Mouse (Mus musculus): Measurements from ENCODE around the gene Zcchc24.

The Zcchc24 gene

DNA sequence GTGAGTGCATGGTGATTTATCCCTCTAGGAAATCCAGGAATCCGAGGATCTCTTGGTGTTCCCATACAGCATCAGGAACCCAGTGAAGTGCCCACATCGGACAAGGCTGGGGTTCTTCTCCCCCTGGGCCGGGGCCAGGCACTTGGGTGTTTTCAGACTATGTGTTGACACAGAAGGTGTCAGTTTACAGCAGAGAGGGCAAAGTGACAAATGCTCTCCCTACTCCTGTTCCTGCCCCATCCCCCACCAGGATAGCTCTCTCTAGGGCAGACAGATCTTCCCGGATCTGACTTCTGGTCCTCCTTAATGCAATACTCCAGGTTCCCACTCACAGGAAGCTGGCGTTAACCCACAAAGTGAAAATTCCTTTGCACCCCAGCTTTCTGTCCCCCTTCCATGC is 5.3 kb upstream of the Zcchc24 start:
- DNase-seq, result no peak

DNA sequence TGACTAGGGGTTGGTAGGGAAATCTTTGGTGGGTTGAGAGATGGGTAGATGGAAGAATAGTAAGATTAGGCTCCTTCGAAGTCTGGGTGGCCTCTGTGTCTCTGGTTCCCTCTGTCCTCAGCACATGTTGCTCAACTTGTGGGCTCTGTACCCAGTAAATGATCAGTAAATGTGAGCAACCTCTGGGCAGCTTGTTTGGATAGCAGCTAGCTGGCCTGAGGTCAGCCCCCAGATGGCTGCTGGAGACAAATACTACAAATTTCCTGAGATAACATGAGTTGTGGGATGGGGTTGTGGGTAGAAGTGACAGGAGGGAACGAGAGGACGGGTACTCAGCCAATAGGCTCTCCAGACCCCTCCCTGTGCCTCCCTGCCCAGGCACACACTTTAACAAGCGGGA is 4.2 kb upstream of the Zcchc24 start:
- DNase-seq, result no peak

DNA sequence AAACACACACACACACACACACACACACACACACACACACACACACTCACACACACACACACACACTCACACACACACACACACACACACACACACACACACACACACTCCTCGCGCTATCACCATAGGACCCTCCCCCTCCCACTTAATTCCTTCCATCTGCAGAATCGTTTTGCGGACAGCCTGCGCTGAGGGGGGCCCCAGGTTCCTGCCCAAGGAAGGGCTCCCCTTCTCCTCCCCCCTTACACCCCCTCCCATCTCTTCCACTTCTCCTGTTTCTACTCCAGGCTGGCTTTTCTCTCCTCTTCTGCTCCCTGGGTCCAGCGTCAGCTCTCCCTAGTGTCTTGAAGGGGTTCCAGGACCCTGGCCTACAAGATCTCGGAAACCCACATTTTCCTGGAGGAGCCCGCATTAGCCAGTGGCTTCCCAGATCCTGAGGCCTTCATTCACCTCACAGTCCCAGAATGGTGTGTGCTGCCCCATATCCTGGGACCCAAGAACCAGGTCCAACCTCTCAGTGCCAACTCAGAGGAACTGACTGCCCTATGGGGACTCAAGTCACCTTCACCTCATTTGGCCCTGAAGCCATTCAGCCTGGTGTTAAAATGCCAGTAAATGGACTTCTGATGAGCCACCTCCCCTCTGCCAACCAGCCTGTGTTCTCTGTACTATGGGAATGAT is 927 bp upstream of the Zcchc24 start:
- DNase-seq, result no peak

DNA sequence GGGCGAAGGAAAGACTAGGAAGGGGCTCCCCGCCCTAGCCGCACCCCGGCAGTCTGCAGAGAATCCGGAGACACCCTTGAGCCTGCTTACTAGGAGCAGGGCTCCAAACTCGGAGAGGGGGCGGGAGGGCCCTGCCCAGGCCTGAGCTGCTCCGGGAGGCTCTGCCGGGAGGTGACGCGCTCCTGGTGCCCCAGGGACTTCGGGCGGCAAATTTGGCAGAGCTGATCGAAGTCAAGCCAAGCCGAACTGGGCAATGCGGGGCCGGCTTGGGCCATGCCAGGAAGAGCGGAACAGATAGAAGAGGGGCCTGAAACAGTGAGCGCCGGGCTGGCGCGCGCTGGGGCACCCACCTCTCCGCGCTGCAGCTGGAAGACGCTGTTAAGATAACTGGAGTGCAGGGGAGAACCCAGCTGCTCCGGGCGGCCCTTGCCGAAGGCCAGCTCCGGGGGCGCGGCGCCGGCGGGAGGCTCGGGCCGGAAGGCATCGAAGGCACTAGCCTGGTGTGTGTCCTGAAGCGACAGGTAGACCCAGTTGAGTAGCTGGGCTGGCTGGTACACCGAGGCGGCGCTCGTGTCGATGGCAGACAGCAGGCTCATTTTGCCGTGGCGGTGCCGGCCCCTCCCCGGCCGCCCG is 462 bp downstream of the Zcchc24 start:
- peak in 1 of 2 experiments; percentile 12 for DNase-seq

DNA sequence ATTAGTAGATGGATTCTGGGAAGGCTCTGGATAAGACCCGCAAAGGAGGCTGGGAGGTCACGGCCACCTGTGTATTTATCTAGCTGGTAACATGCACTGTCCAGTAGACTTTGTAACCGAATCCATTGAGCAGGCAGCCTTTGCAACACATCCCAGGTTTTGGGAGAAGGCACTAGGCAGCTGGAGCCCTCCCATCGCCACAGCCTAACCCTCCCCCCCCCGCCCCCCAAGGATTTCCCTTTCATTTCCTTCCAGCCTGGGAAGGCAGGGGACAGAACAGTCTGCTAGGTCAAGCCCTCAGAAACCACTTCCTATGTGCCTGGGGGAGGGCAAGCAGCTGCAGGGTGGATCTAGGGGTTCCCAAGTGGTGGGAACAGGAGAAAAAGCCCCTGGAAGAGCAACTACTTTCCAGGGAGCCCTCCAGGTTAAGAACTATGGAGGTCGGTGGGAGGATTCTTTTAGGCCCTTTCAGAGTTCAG is 1.1 kb downstream of the Zcchc24 start:
- peak; percentile 19 to 20 for DNase-seq

DNA sequence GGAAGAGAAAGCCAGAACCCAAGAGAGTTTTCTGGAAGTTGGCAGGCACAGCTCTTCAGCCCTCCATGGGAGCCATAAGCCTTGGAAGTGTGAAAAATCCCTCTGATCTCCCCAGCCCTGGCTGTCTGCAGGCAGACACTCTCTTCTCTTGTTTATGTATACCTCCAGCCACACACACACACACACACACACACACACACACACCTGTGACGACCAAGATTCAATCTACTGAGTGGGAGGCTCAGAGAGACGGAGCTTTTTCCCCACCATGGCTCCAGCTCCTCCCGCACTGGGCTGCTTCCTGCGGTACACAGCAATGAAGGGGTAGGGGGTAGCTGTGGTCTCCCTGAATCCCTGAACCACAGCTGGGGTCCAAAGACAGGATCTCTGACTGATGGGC is 2.4 kb downstream of the Zcchc24 start:
- no peak for DNase-seq

DNA sequence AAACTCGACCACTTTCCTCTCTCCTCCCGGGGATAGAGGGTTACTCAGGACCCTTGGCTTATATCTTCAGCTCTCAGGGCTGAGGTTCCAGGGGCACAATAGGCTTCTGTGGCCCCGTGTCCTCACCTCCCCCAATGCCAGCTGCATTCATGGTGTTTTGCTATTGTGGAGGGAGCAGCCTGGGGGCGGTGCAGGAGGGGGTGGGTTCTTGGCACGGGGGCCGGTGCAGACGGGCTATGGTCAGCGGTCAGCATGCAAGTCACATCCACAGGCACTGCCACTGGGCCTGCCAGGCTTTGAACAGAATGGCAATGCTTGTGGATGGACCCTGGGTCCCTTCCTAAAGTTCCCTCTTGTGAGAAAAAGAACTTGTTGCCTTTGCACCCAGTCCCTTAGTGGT is 2.9 kb downstream of the Zcchc24 start:
- no peak for DNase-seq

DNA sequence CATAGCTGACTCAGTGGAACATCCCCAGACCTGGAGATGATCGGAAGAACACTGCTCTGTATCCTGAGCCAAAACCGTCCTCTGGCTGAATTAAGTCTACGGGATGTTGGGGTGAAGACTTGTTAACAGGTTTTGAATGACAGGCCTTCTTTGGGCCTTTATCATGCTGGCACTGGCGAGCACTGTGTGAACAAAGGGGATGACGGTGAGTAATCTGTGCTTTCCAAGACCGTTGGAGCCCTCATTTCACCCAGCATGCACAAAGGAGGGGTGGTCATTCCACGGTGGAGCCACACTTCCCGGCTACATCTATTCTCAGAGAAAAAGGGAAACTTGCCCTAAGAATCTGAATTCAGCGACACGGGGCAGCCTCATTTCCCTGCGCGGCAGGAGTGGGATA is 3.7 kb downstream of the Zcchc24 start:
- DNase-seq, result no peak

DNA sequence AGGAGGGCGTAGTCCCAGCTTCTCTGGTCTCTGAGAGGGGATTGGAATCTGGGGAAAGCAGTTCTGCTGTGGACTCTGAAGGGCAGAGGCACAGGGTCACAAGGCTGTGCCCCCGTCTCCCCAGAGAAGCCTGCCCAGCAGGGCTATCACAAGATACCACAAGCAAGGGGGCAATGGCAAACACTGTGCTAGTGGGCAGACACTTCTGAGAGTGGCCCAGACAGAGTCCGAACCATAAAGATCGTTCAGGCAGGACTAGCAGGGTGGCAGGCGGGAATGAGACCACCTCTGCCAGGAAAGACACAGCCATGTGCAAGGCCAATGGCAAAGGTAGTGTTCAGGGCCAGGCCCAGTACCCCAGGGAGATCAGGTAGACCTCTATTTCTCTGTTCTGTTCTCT is 7.7 kb downstream of the Zcchc24 start:
- no peak for DNase-seq

DNA sequence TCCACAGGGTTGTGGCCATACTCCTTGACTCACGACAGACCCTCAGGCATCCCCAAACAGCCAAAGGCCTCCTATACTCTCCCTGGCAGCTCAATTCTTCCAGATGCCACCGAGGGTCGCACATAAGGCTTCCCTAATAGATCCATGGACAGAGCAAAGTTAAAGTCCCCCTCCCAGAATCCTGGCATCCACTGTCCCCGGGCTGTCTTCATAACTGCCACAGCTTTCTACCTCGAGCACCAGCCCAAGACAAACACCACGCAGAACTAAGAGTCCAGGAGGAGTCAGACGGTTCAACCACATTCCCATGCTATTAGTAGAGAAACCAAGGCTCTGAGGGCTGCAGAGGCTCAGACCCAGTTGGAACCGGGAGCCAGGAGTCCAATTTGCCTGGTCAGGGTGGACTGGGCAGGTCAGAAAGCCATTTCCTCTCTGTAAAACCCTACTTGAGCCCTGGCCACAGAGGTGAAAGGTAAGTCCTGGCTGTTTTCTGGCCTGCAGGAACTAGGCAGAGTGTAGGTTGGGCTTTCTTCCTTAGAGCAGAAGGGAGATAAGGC is 8.8 kb downstream of the Zcchc24 start:
- DNase-seq, result no peak

DNA sequence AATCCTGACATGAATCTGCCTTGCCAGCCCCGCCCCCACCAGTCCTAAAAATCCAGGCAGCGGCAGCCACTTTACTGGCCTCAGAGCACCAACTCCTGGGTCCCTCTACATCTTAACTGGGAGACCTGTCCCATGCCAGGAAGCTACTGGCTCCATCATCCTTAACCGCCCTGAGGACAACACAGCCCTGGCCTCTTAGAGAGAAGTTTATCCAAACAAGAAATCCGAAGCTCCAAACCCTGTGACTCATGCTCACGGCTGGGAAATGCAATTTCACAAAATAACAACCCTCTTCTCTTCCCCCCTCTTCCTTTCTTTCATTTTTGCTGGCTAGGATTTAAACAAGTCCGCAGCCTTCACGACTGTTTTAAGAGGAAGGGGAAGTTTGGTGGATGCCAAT is 9.3 kb downstream of the Zcchc24 start:
- DNase-seq, result no peak

DNA sequence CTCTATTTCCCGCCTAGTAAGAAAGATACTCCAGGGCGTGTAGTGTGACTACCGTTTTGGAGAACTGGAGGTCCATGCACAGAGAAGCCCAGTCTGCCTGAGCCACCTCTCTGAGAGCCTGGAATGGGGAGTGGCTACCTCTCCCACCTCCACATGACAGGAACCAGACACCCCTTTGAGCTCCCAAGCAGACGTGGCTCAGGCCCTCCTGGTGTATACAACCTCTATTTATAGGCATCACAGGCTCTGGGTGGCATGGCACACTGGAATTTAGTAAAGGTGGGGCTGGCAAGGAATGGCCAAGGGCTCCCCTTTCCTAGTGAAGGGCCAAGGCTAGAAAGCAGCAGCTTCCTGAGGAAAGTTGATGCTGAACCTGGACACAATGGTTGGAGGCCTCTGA is 10.9 kb downstream of the Zcchc24 start:
- DNase-seq, result no peak

DNA sequence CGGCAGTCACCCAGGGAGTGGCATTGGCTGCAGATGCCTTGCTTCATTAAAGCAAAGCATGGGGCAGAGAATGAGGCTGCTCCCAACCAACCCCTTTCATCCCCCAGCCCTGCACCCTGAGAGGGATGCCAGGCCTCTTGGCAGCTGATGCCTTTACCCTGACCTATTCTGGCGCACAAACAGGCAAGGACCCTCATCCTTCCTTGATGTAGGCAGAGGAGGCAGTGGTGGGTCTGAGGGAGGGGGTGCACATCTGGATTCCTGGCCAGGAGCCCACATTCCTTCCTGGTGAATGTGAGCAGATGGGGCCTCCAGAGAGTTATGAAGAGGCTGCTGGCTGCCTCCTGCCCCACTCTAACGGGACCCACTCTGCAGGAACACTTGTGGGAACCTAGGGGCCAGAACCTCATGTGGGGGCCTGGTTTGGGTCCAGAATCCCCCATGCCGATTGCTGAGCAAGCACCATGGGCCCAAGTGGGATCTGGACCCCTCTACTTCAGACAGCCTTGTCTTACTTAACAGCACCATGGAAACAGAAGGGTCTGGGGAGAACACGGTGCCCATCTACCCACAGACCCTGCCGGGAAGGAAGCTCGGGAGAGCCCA is 12.4 kb downstream of the Zcchc24 start:
- DNase-seq, result no peak

DNA sequence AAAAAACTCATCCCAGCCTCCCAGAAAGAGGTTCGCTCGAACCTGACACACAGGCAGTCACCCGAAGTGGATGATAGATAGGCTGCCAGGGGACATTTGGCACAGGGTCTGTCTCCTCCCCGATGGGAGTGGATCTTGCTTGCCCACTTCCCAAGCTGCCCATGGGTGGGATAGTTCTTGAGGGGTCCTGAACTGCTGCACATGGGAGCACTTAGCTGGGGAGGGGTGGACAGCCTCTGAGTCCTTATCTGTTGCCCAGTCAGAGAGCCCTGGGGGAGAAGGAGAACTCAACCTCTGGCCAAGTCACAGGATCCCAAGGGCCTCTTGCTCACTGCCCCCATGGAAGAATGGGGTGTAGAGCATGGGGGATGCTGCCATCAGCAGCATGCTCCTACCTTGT is 13.3 kb downstream of the Zcchc24 start:
- no peak for DNase-seq

DNA sequence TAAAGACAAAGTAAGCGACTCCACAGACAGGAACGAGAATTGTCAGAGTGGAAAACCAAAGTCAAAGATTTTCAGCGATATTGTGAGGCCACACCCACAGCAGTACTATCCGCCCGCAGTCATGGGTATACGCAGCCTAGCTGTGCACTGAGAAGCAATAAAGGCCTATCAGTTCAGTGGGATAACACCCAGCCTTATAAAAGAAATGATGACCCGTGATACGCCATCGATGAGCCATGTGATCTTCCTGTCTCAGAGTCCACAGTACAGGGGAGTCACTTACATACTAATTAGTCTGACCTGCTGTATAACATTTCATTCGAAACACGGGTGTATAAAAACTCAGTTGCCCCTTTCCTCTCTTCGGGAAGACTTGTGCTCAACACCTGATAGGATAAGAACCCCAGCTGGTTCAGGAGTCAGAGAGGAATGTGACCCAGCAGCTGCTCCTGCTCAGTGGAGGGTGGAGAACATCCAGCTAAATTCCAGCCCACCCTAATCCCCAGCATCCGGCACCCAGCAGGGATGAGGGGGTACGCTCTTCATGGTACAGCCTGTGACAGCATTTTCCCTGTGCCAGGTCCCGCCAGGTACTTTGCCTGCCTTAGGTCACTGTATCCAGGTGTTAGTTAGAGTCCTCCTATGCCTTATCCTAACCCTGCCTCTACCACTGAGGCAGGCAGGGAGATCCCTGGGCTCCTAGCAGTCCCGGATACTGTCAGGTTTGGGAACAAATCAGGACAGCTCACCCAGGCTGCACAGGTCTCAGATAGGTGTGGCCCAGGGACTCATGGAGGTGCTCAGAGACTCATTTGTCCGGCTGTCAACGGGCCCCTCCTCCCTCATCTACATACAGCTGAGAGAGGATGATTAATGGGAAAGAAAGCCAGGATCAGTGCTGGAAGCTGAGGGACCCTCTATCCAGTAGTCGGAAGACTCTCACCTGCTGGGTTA is 14.0 kb downstream of the Zcchc24 start:
- no peak for DNase-seq

DNA sequence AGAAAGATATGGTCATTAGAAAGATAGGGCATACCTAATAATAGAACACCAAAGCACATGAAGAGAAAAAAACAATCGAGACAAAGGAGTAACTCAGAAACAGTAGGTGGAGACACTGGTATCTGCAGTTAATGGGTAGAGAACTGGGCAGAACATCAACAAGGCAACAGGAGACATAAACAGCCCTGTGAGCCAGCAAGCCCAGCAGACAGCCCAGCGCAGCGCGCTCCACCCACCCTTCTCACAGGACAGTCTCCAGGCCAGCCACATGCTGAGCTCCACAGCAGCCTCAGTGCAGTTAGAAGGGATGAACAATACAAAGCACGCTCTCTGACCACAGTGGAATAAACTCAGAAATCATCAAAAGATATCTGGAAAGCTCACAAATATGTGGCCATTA is 15.8 kb downstream of the Zcchc24 start:
- no peak for DNase-seq

DNA sequence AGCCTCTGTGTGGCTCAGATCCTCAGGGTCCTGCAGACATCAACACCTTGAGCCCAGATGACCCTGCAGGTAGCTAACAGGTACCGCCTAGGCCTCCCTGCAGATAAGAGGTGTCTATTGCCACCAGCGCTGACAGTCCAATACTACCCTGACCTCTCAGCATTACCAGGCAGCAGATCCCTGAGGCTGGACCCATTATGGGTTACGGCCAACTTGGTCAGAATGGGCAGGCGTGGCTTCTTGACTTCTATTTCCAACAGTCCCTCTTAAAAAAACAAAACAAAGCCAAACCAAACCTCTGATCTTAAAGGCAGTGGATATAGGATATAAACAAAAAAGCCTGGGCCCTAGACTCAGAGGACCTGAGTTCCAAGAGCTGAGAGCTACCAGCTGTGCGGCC is 17.8 kb downstream of the Zcchc24 start:
- DNase-seq, result no peak

DNA sequence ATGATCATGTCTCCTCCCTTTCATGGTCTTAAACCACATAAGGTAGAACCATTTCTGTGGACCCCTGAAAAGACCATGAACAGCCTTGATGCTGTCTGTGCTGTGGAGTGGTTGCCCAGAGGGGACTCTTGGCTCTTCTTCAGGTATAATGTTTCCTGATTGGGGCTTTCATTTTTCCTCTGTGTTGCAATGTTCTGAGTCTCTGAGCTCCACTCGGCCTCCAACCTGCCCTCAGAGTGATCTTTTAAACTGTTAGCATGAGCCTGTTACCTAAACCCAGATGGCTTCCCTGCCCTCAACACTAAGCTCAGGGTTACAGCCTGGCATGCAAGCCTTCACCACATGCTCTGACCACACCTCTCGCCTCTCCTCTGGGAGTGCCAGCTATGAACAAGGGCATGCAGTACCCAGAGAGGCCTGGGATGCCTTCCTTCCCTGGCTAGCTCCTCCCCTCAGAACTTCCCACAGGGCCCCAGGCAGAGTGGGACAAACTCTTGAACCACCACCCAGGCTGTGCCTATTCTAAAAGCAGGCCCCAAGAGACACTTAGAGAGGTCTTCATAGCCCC is 18.3 kb downstream of the Zcchc24 start:
- DNase-seq, result no peak

DNA sequence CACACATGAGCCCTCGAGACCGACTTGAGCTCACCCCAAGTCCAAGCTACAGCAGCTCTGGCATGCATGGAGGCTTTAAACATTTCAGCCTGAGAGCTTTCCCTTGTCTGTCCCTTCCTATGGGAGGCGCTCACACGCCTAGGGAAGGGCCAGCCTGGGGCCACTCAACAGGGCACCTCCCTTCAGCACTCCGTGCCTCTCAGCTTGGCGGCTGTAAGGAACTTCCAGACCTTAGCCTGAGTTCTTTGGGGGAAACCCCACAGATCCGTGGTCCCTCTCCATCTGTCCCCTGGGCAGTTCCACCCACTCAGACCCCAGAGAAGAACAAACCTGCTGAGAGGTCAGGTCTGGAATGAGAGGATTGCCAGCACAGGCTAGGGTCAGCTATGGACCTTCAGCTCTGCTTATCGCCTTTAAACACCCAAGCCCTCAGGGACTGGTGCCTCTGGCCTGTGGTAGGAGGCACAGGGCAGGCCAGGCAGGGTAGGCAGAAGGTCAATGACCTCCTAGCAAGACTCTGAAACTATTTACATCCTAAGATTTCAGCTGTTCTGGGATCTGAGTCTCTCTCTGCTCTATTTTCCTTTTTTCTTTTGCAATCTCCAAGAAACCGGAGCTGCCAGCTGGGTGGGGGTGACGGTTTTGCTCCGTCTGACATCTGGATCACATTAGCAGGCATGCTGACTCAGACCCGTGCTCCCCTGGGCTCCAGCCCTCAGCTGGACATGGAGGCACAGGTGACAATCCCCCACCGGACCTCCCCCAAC is 19.5 kb downstream of the Zcchc24 start:
- DNase-seq, result no peak

DNA sequence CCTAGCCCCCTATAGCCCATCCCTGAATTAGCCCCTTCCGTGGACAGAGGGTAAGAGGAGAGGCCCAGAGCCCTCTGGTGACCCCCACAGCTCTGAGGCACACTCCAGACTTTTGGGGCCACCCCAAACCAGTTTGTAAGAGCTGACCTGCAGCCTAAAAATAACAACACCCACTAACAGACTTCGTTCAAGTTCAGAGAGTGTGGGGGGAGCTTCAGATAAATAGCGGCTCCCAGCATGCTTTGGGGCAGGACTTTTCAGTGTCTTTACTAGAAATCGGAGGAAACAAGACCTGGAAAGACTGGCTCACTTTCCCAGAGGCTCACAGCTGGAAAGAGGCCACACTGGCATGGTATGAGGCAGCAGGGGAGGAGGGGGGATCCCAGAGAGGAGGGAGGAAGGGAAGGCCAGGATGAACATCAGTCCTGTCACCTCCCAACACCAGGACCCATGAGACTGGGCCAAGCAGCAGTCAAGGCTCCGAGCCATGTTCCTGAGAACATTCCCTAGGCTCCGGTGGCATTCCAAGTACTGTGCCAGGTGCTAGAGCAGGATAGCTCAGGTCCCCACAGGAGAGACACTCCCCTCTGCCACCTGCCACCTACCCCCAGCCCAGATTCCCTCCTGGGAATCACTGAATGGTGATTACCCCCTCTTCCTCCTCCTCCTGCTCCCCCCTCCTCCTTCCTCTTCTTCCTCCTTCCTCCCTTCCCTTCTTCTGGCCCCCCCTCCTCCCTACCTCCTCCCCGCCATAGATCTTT is 20.7 kb downstream of the Zcchc24 start:
- DNase-seq, result no peak
